Mouse (Mus musculus): ENCODE data around the gene Ttc29.

- TF ChIP-seq CTCF (conservative IDR thresholded peaks at IDR 0.05; ENCODE audit: low read length) = no peak
- no peak for TF ChIP-seq POU5F1 (IDR thresholded peaks at IDR 0.05; ENCODE audit: borderline replicate concordance, low read length)
Measured at GRCm38 (mm10) chr8:78266231-78266630, 53.1 kb downstream of the Ttc29 start.

All from E14TG2a.4 (cell line).